Mouse (Mus musculus) forebrain, embryonic 10.5 days (tissue): ENCODE measurements around the gene Dse. TPM values are rescaled to one million over a fixed set of nuclear protein-coding genes. Genes with fewer than 3 reads are reported as not detected.

Source experiments
- DNase-seq: peaks from one replicate; pipeline ENCODE4 v3.0.0-alpha.2; 2017; ENCODE audit warnings: low spot score; ENCODE audit errors: extremely low spot score
- H3K27ac ChIP-seq: fragments of 300-500 bp; sonication (generic); 2 replicates; pipeline ENCODE4 v1.5.1; 2016; ENCODE audit warnings: mild to moderate bottlenecking
- H3K27me3 ChIP-seq: fragments of 300-500 bp; sonication (generic); 2 replicates; pipeline ENCODE4 v1.6.1; 2016; ENCODE audit warnings: mild to moderate bottlenecking; ENCODE audit not compliant: poor library complexity, severe bottlenecking
- H3K36me3 ChIP-seq: fragments of 300-500 bp; sonication (generic); replicated peaks from 2 replicates; pipeline ENCODE4 v1.6.1; 2016; ENCODE audit warnings: mild to moderate bottlenecking, moderate library complexity
- H3K4me1 ChIP-seq: fragments of 300-500 bp; sonication (generic); 2 replicates; pipeline ENCODE4 v1.6.1; 2016
- H3K4me3 ChIP-seq: fragments of 300-500 bp; sonication (generic); 2 replicates; pipeline ENCODE4 v1.5.1; 2016; ENCODE audit warnings: mild to moderate bottlenecking, moderate library complexity
- H3K9me3 ChIP-seq: fragments of 300-500 bp; sonication (generic); 2 replicates; pipeline ENCODE4 v1.6.1; 2016; ENCODE audit warnings: mild to moderate bottlenecking, moderate library complexity
- WGBS: fragments of 180-500 bp; shearing (Covaris S2); methylation state at CpG from one replicate; pipeline ENCODE4 v1.1.7; 2016; 5-methylcytosine and 5-hydroxymethylcytosine counted together
- polyA plus RNA-seq: library from polyadenylated mRNA; unstranded; fragments of >200 nt; fragmentation: Nextera tagmentation; extraction: Ambion mirVana; gene quantifications from 2 replicates; pipeline ENCODE4 v1.2.1, GENCODE M21; 2016

Gene Dse
- polyA plus RNA-seq, 1 experiment from 2014 or later: 17.9 TPM

GRCm38 (mm10) chr10:34151827-34152226 lies 55.7 kb downstream of the Dse start:
- no peaks in the 10 kb centered on the region for H3K27me3 ChIP-seq
- 84% methylated on average over 3 of the region's 3 CpGs for WGBS
- no peak overlapping the region for H3K27ac ChIP-seq
- no peak for DNase-seq
- H3K4me3 ChIP-seq: no peak overlapping the region
- peaks cover 17% of the 10 kb centered on the region for H3K4me1 ChIP-seq
- peaks cover 16% of the 10 kb centered on the region for H3K36me3 ChIP-seq
- no peaks in the 10 kb centered on the region for H3K9me3 ChIP-seq

GRCm38 (mm10) chr10:34150454-34150853 lies 57.1 kb downstream of the Dse start:
- no peaks in the 10 kb centered on the region for H3K27me3 ChIP-seq
- no peak overlapping the region for H3K27ac ChIP-seq
- H3K9me3 ChIP-seq: no peaks in the 10 kb centered on the region
- H3K36me3 ChIP-seq: peaks cover 16% of the 10 kb centered on the region
- DNase-seq: no peak
- no peak overlapping the region for H3K4me3 ChIP-seq
- H3K4me1 ChIP-seq: peaks cover 17% of the 10 kb centered on the region
- WGBS: 58% methylated on average over 6 of the region's 6 CpGs

GRCm38 (mm10) chr10:34149772-34150171 lies 57.7 kb downstream of the Dse start:
- H3K27me3 ChIP-seq: no peaks in the 10 kb centered on the region
- DNase-seq: no peak
- H3K27ac ChIP-seq: no peak overlapping the region
- H3K4me3 ChIP-seq: no peak overlapping the region
- WGBS: 60% methylated on average over 3 of the region's 3 CpGs
- H3K36me3 ChIP-seq: peaks cover 16% of the 10 kb centered on the region
- H3K9me3 ChIP-seq: no peaks in the 10 kb centered on the region
- peaks cover 17% of the 10 kb centered on the region for H3K4me1 ChIP-seq

GRCm38 (mm10) chr10:34141693-34142092 lies 65.8 kb downstream of the Dse start:
- Histone ChIP-seq H3K27me3 (no peaks in the 10 kb centered on the region), H3K9me3 (peaks cover 16% of the 10 kb centered on the region), H3K4me3 (no peak overlapping the region), H3K27ac (no peak overlapping the region), H3K4me1 (no peaks in the 10 kb centered on the region), H3K36me3 (no peaks in the 10 kb centered on the region)
- DNase-seq: no peak
- 95% methylated on average over 2 of the region's 2 CpGs for WGBS

GRCm38 (mm10) chr10:34139768-34140167 lies 67.7 kb downstream of the Dse start:
- 79% methylated on average over 4 of the region's 4 CpGs for WGBS
- H3K4me3 ChIP-seq: no peak overlapping the region
- H3K4me1 ChIP-seq: peaks cover 4% of the 10 kb centered on the region; the same call in 1 of the 2 replicates
- DNase-seq: no peak
- H3K27ac ChIP-seq: no peak overlapping the region
- no peaks in the 10 kb centered on the region for H3K27me3 ChIP-seq
- peaks cover 16% of the 10 kb centered on the region for H3K9me3 ChIP-seq
- H3K36me3 ChIP-seq: no peaks in the 10 kb centered on the region

GRCm38 (mm10) chr10:34138027-34138426 lies 69.5 kb downstream of the Dse start:
- Histone ChIP-seq H3K27me3 (no peaks in the 10 kb centered on the region), H3K4me1 (peaks cover 4% of the 10 kb centered on the region; the same call in 1 of the 2 replicates), H3K4me3 (no peak overlapping the region), H3K9me3 (peaks cover 11% of the 10 kb centered on the region; the same call in 1 of the 2 replicates), H3K27ac (no peak overlapping the region), H3K36me3 (no peaks in the 10 kb centered on the region)
- no peak for DNase-seq
- WGBS: 86% methylated on average over 6 of the region's 6 CpGs

- no peak overlapping the region for H3K4me3 ChIP-seq
- 35% methylated on average over 6 of the region's 6 CpGs for WGBS
- H3K9me3 ChIP-seq: 0 out of 2 replicates have a peak, but pooled peaks cover 1% of the 10 kb centered on the region
- H3K27ac ChIP-seq: no peak overlapping the region
- H3K36me3 ChIP-seq: no peaks in the 10 kb centered on the region
- no peak for DNase-seq
- H3K27me3 ChIP-seq: no peaks in the 10 kb centered on the region
- peaks cover 4% of the 10 kb centered on the region; the same call in 1 of the 2 replicates for H3K4me1 ChIP-seq
These were observed 71.1 kb downstream of the Dse start for GRCm38 (mm10) chr10:34136432-34136831.

- Histone ChIP-seq H3K4me3 (no peak overlapping the region), H3K4me1 (peaks cover 14% of the 10 kb centered on the region), H3K27ac (no peak overlapping the region), H3K27me3 (peaks cover 25% of the 10 kb centered on the region), H3K9me3 (no peaks in the 10 kb centered on the region), H3K36me3 (no peaks in the 10 kb centered on the region)
- 86% methylated on average over 2 of the region's 2 CpGs for WGBS
- DNase-seq: no peak
These were observed 76.2 kb downstream of the Dse start for GRCm38 (mm10) chr10:34131356-34131755.

GRCm38 (mm10) chr10:34128391-34128790 lies 79.1 kb downstream of the Dse start:
- Histone ChIP-seq H3K27ac (no peak overlapping the region), H3K9me3 (no peaks in the 10 kb centered on the region), H3K4me1 (peaks cover 12% of the 10 kb centered on the region), H3K27me3 (peaks cover 25% of the 10 kb centered on the region), H3K4me3 (no peak overlapping the region), H3K36me3 (no peaks in the 10 kb centered on the region)
- no peak for DNase-seq
- whole genome bisulfite sequencing: 88% methylated on average over 6 of the region's 6 CpGs

GRCm38 (mm10) chr10:34127392-34128378 lies 79.8 kb downstream of the Dse start, which contains the start of gene Calhm6:
Gene Calhm6, minus strand, starts transcription at chr10:34127984.
- no peaks in the 10 kb centered on the region for H3K9me3 ChIP-seq
- H3K36me3 ChIP-seq: no peaks in the 10 kb centered on the region
- peak within 1 kb of the TSS; percentile 64 for H3K4me3 ChIP-seq
- peaks cover 12% of the 10 kb centered on the region for H3K4me1 ChIP-seq
- DNase-seq: peak; percentile 29
- WGBS: 23% methylated on average over 44 of the region's 44 CpGs
- H3K27me3 ChIP-seq: peaks cover 25% of the 10 kb centered on the region
- H3K27ac ChIP-seq: peak within 1 kb of the TSS; percentile 76

- DNase-seq: no peak
- H3K27me3 ChIP-seq: no peaks in the 10 kb centered on the region
- no peaks in the 10 kb centered on the region for H3K9me3 ChIP-seq
- H3K36me3 ChIP-seq: no peaks in the 10 kb centered on the region
- no peaks in the 10 kb centered on the region for H3K4me1 ChIP-seq
- WGBS: 91% methylated on average over 2 of the region's 2 CpGs
- H3K27ac ChIP-seq: no peak overlapping the region
- no peak overlapping the region for H3K4me3 ChIP-seq
These were observed 89.1 kb downstream of the Dse start for GRCm38 (mm10) chr10:34118421-34118820.

GRCm38 (mm10) chr10:34117770-34118169 lies 89.7 kb downstream of the Dse start:
- Histone ChIP-seq H3K4me1 (no peaks in the 10 kb centered on the region), H3K36me3 (no peaks in the 10 kb centered on the region), H3K4me3 (no peak overlapping the region), H3K9me3 (no peaks in the 10 kb centered on the region), H3K27ac (no peak overlapping the region), H3K27me3 (no peaks in the 10 kb centered on the region)
- no peak for DNase-seq

GRCm38 (mm10) chr10:34117131-34117530 lies 90.4 kb downstream of the Dse start:
- no peak for DNase-seq
- Histone ChIP-seq H3K9me3 (no peaks in the 10 kb centered on the region), H3K27ac (no peak overlapping the region), H3K4me3 (no peak overlapping the region), H3K27me3 (no peaks in the 10 kb centered on the region), H3K36me3 (no peaks in the 10 kb centered on the region), H3K4me1 (no peaks in the 10 kb centered on the region)
- WGBS: 76% methylated on average over 3 of the region's 3 CpGs
